Mouse (Mus musculus): Measurements from ENCODE around the gene Grcc10. TPM values are rescaled to one million over a fixed set of nuclear protein-coding genes. Genes with fewer than 3 reads are reported as not detected.

Gene Grcc10
- 100 to 1,000 TPM; 306 to 579 TPM for polyA plus RNA-seq (2012; fragmentation: generic; extraction: Trizol)

DNA sequence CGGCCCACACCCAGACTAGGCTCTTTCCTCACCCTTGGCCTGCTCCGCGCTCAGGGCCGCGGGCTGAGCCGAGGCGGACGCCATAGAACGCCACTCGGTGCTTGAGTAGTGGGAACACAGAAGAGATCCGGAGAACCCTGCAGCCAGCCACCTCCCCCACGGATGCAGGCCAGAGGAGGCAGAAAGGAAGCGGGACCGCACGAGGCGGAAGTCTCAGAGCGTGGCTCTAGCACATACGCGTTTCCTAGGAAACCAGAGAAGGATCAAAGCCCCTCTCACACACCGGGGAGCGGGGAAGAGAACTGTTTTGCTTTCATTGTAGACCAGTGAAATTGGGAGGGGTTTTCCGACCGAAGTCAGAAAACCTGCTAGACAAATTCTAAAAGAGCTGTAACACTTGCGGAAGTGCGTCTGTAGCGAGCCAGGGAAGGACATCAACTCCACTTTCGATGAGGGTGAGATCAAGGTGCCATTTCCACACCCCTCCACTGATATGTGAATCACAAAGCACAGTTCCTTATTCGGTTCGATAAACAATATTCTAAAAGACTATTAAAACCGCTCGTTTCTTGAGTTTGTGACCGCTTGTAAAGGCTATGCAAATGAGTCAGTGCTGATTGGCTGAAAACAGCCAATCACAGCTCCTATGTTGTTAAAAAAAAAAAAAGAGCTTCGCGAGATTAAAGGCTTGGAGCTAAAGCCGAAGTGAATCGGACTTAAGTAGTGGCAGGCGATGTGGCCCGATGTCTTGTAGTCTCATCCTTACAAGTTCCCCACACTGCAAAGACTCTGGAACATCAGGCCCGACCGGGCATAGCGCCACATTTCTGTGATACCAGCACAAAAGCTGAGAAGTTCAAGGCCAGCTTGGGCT, at the start of gene Grcc10:
TSS of gene Grcc10 (minus strand) at position 487 of the 874 bp plus-strand sequence.

GRCm38 (mm10) chr6:124779222-124779983, 38.2 kb upstream of the Grcc10 start, which contains the start of gene Lrrc23:
Gene Lrrc23, minus strand, starts transcription at chr6:124779727.

DNA sequence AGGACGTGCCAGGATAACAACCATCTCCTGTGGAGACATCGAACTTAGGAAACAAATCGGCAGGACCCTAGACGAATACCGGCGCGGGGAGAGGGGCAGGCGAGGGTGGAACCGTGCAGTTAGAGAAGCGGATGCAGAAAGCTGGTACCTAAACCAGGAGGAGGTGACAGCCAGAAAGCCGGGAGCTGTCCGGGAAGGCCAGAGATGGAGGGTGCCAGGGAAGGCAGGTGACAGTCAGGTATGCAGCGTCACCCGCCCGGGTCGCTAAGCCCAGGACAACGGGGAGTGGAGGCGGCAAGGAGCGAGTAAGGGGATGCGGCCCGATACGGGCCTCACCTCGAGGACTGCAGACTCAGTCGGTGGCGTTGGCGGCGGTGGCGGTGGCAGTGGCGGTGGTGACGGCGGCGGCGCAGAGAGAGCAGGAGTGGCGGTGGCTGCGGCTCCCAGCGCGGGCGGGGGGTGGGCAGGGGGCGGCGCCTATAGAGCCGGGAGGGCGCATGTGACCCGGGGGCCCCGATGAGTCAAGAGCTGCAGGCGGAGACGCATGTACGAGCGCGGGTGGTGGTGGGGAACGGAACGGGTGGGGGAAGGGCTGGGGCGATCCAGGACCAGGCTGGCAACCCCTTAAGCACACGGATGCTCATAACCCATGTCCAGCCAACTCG, 28.1 kb upstream of the Grcc10 start, which contains the start of gene Eno2:
TSS of gene Eno2 (minus strand) at position 573 of the 665 bp plus-strand sequence.

DNA sequence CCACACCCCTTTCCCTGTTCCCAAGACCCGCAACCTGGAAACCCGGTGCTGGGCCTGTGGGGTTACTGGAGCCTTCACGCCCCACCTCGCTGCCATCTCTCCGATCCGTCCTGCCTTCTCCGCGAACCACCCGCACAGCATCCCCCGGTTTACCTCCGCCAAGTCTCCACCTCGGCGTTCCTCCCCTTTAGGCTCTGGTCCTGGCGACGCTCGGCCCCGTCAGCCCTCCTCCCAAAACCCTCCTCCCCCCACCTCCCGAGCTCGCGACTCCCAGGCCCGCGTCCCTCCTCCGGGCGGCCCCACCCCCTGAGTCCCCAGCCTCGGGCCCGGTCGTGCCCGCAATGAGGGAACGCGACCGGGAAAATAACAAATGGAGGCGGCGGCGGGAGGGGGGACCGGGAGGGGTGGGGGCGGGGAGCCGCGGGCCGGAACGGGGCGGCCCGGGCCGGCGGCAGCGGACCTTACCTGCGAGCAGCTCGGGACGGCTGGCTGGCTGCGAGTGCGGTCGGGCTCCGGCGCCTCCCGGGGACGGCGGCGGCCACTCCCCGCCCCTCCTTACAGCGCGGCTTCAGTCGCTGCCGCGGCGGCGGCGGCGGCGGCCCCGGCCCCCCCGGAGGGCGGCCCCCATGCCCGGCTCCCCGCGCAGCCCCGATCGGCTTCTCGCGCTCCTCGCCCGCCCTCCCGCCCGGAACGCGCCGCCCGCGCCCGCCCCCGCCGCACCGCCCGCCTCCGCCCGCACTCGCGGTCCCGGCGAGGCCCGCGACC, 14.8 kb upstream of the Grcc10 start, which contains the start of the genes Gm45234 and Atn1:
TSS of gene Gm45234 (minus strand) at position 191 of the 765 bp plus-strand sequence.
TSS of gene Atn1 (minus strand) at position 694 of the 765 bp plus-strand sequence.

GRCm38 (mm10) chr6:124738511-124739023, 2.6 kb downstream of the Grcc10 start, which contains the start of gene Ptpn6:
Gene Ptpn6, minus strand, starts transcription at chr6:124738714.

GRCm38 (mm10) chr6:124711824-124712782, 29.1 kb downstream of the Grcc10 start, which contains the start of the genes Emg1 and Phb2:
Gene Emg1, minus strand, starts transcription at chr6:124712178.
Gene Phb2, plus strand, starts transcription at chr6:124712336.

Other genes with a start within 250 kb of the Grcc10 start
- 10 to 100 TPM in 1 of 2 experiments, 1 to 10 TPM in 1; 2.7 to 20.5 TPM for gene C1rl, start 248.3 kb downstream of the Grcc10 start, polyA plus RNA-seq (2012; fragmentation: generic; extraction: Trizol)
- gene C1ra, start 229.0 kb downstream of the Grcc10 start, polyA plus RNA-seq (2012; fragmentation: generic; extraction: Trizol) = 100 to 1,000 TPM in 1 of 2 experiments, 1 to 10 TPM in 1; 1.3 to 102 TPM
- 100 to 1,000 TPM in 1 of 2 experiments, under 1 TPM in 1; 0.30 to 110 TPM for gene C1s1, start 199.0 kb downstream of the Grcc10 start, polyA plus RNA-seq (2012; fragmentation: generic; extraction: Trizol)
- gene C1rb, start 171.1 kb downstream of the Grcc10 start, polyA plus RNA-seq (2012; fragmentation: generic; extraction: Trizol) = 1 to 10 TPM in 1 of 2 experiments, under 1 TPM in 1; 0.37 to 8.7 TPM
- 1 to 10 TPM in 1 of 2 experiments, under 1 TPM in 1; 0.02 to 9.9 TPM for gene C1s2, start 105.3 kb downstream of the Grcc10 start, polyA plus RNA-seq (2012; fragmentation: generic; extraction: Trizol)
- 10 to 100 TPM; 15.8 to 44.1 TPM for gene Lpcat3, start 78.3 kb downstream of the Grcc10 start, polyA plus RNA-seq (2012; fragmentation: generic; extraction: Trizol)
- gene Emg1, start 29.2 kb downstream of the Grcc10 start, polyA plus RNA-seq (2012; fragmentation: generic; extraction: Trizol) = 100 to 1,000 TPM in 1 of 2 experiments, 10 to 100 TPM in 1; 89.9 to 126 TPM
- gene Phb2, start 29.0 kb downstream of the Grcc10 start, polyA plus RNA-seq (2012; fragmentation: generic; extraction: Trizol) = 100 to 1,000 TPM; 220 to 503 TPM
- 1 to 10 TPM; 2.3 to 5.1 TPM for gene Ptpn6, start 2.7 kb downstream of the Grcc10 start, polyA plus RNA-seq (2012; fragmentation: generic; extraction: Trizol)
- gene Gm45234, start 14.6 kb upstream of the Grcc10 start, polyA plus RNA-seq (2012; fragmentation: generic; extraction: Trizol) = under 1 TPM; 0.01 to 0.13 TPM
- gene Atn1, start 15.2 kb upstream of the Grcc10 start, polyA plus RNA-seq (2012; fragmentation: generic; extraction: Trizol) = 10 to 100 TPM; 23.4 to 84.9 TPM
- gene Eno2, start 28.3 kb upstream of the Grcc10 start, polyA plus RNA-seq (2012; fragmentation: generic; extraction: Trizol) = 10 to 100 TPM in 1 of 2 experiments, 1 to 10 TPM in 1; 1.9 to 14.4 TPM
- under 1 TPM; 0.04 to 0.31 TPM for gene Lrrc23, start 38.4 kb upstream of the Grcc10 start, polyA plus RNA-seq (2012; fragmentation: generic; extraction: Trizol)
- gene Spsb2, start 67.3 kb upstream of the Grcc10 start, polyA plus RNA-seq (2012; fragmentation: generic; extraction: Trizol) = 10 to 100 TPM; 25.7 to 50.6 TPM
- 100 to 1,000 TPM; 586 to 773 TPM for gene Tpi1, start 72.9 kb upstream of the Grcc10 start, polyA plus RNA-seq (2012; fragmentation: generic; extraction: Trizol)
- 100 to 1,000 TPM; 101 to 117 TPM for gene Usp5, start 88.1 kb upstream of the Grcc10 start, polyA plus RNA-seq (2012; fragmentation: generic; extraction: Trizol)
- 100 to 1,000 TPM in 1 of 2 experiments, 10 to 100 TPM in 1; 55.6 to 112 TPM for gene Cdca3, start 88.2 kb upstream of the Grcc10 start, polyA plus RNA-seq (2012; fragmentation: generic; extraction: Trizol)
- gene Gnb3, start 98.9 kb upstream of the Grcc10 start, polyA plus RNA-seq (2012; fragmentation: generic; extraction: Trizol) = under 1 TPM; 0.01 to 0.12 TPM
- 10 to 100 TPM in 1 of 2 experiments, 1 to 10 TPM in 1; 4.9 to 50.4 TPM for gene P3h3, start 116.4 kb upstream of the Grcc10 start, polyA plus RNA-seq (2012; fragmentation: generic; extraction: Trizol)
- gene Gpr162, start 122.6 kb upstream of the Grcc10 start, polyA plus RNA-seq (2012; fragmentation: generic; extraction: Trizol) = 1 to 10 TPM in 1 of 2 experiments, under 1 TPM in 1; 0.09 to 3.1 TPM
- under 1 TPM in 1 of 2 experiments, not detected in 1; 0.04 TPM for gene Cd4, start 146.8 kb upstream of the Grcc10 start, polyA plus RNA-seq (2012; fragmentation: generic; extraction: Trizol)
- gene Lag3, start 170.3 kb upstream of the Grcc10 start, polyA plus RNA-seq (2012; fragmentation: generic; extraction: Trizol) = 1 to 10 TPM in 1 of 2 experiments, under 1 TPM in 1; 0.13 to 1.9 TPM
- 1,000 to 10,000 TPM; 2,499 to 3,064 TPM for gene Ptms, start 178.7 kb upstream of the Grcc10 start, polyA plus RNA-seq (2012; fragmentation: generic; extraction: Trizol)
- 100 to 1,000 TPM; 293 to 332 TPM for gene Mlf2, start 190.0 kb upstream of the Grcc10 start, polyA plus RNA-seq (2012; fragmentation: generic; extraction: Trizol)
- gene Cops7a, start 224.2 kb upstream of the Grcc10 start, polyA plus RNA-seq (2012; fragmentation: generic; extraction: Trizol) = 100 to 1,000 TPM in 1 of 2 experiments, 10 to 100 TPM in 1; 99.3 to 123 TPM